Mouse (Mus musculus) G1E (cell line): ENCODE measurements at regions not wholly inside any gene's neighbourhood (a gene's known extent, or its start where the extent isn't known, plus 50 kb on each side); places are given as distances from the start of the nearest gene placed in this dataset.

Source experiments
- CTCF ChIP-seq: IDR thresholded peaks from 2 replicates; pipeline ENCODE4 v1.5.1; 2012; ENCODE audit warnings: low read depth, low read length, inconsistent platforms, mixed read lengths
- GATA1 ChIP-seq: IDR thresholded peaks from 2 replicates; pipeline ENCODE4 v1.6.1; 2012; ENCODE audit warnings: borderline replicate concordance, low read length, inconsistent platforms, mixed read lengths
- GATA2 ChIP-seq: IDR thresholded peaks from 2 replicates; pipeline ENCODE4 v1.6.1; 2012; ENCODE audit warnings: low read depth, low read length, inconsistent platforms, borderline replicate concordance
- POLR2AphosphoS5 ChIP-seq: IDR thresholded peaks from 2 replicates; pipeline ENCODE4 v1.6.1; 2012; ENCODE audit warnings: low read depth, low read length, inconsistent platforms; ENCODE audit not compliant: insufficient replicate concordance
- TAL1 ChIP-seq: conservative IDR thresholded peaks from 2 replicates; pipeline ENCODE4 v1.6.1; 2012; ENCODE audit warnings: low read depth, low read length, inconsistent platforms, mixed read lengths

DNA sequence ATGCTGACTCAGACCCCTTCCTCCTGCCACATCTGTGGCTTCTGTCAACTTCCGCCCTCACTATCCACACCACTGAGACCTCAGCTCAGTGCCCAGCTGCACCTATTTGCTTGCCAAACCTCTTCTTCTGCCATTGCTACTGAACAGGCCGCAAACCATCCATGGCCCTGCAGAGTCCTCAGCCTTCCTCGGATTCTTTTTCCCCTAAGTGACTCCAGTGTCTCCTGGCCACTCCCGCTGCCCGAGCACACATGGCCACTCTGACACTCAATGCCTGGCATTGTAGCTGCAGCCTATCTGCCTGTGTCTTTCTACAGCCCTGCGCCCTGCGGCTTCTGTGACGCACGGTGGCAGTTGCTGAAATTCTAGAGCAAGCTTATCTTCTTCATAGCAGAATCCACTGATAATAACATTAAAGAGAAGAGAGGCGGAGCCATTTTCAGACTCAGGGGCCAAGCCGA lies 188.8 kb downstream of the Fam43a start:
- TF ChIP-seq CTCF (no peak), GATA1 (no peak), TAL1 (no peak), POLR2AphosphoS5 (no peak), GATA2 (no peak)
